Mouse (Mus musculus) left cerebral cortex, adult 2 months (tissue): Measurements from ENCODE around the gene Wdr45b. TPM values are rescaled to one million over a fixed set of nuclear protein-coding genes. Genes with fewer than 3 reads are reported as not detected.
"Not testable (repeated sequence)": the region's sequence is repeated elsewhere in the genome, so short reads cannot be mapped to it uniquely, and the experiment has no call there.

Experiments
- DNase-seq, 2 experiments: peaks; one replicate each; pipeline ENCODE4 v3.0.0; 2021 to 2022; ENCODE audit warnings: low spot score in 2 of 2, mixed read lengths in 1 of 2; ENCODE audit errors: extremely low spot score in 1 of 2
- H3K27ac ChIP-seq: fragments of 200-600 bp; 2 replicates; pipeline ENCODE4 v1.8.1; 2022
- H3K4me3 ChIP-seq: fragments of 200-600 bp; 2 replicates; pipeline ENCODE4 v1.8.1; 2022
- CTCF ChIP-seq: fragments of 200-600 bp; IDR thresholded peaks from 2 replicates; pipeline ENCODE4 v1.8.1; 2022; ENCODE audit warnings: antibody characterized with exemption, mild to moderate bottlenecking, moderate library complexity
- intact Hi-C: fragments of 180-260 bp; cut with DNase I; formaldehyde crosslinking; loops from one replicate; pipeline ENCODE4 v1.15.1; 2025
- microRNA-seq, 2 experiments: library from miRNA; unstranded; fragments of <30 nt; microRNA quantifications; one replicate each; pipeline ENCODE4 v1.2.0; 2021
- total RNA-seq, 2 experiments: library from RNA; stranded (reverse); gene quantifications; 2 replicates each; pipeline ENCODE4 v1.2.3; 2021

Gene Wdr45b
- total RNA-seq, 2 experiments from 2014 or later: 62.1 to 70.9 TPM

DNA sequence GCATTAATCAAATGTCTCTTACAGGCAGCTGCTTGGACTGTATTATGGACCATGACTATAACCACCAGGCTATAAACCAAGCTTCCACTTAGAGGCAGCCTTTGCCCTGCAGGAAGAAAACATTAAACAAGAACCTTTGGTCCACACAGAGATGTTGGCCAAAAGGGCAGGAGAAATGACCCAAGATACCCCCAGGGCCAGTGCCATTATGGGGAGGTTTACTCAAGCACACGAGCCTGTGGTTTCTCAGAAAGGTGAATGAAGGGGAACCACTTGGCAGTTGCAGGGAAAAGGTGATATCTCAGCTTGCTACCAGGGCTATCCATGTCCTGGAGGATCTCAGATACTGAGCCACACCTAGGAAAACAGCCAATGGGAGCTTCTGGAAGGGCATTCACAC lies 28.2 kb downstream of the Wdr45b start:
- no peak for TF ChIP-seq CTCF
- intact Hi-C loops: no loop called here
- no peak overlapping the region for H3K4me3 ChIP-seq
- H3K27ac ChIP-seq: no peak overlapping the region
- DNase-seq: no peak

DNA sequence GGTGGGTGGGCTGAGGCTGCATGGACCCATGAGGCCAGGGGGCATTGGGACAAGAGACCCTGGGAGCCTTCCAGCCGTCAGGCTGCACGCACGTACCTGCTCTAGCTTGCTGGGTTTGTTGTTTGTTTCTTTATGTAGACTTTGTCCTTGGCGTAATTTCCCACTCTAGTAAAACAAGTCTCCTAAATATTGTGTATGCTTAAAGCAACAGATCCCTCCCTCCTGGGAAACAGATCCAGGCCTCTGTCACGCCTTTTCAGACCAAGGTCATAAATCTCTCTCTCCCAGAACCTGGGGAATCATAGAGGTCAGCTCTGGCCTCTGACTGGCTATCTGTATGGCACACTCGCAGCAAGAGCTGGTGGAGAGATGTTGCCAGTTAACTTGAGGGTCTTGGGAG lies 46.5 kb downstream of the Wdr45b start:
- H3K4me3 ChIP-seq, intact Hi-C loops, DNase-seq: not testable (repeated sequence)
- peak overlapping the region; percentile 84; the same call in 1 of the 2 replicates for H3K27ac ChIP-seq

DNA sequence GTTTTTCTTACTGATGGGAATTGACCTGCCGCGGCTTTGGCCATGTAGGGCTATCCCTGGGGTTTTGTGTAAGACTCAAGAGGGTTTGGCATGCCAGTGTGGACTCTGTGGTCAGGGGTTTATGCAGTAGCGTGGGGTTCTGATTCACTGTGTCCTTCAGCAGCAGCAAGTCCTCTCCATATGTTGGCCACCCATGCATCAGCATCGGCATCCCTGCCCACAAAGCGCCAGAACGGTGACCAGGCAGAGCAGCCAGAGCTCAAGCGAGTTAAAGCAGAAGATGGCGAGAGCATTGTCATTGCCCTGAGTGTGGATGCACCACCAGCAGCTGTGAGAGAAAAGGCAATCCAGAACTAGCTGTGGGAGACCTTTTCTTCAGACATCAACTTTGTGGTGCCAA lies 47.6 kb downstream of the Wdr45b start:
- intact Hi-C loops: no loop called here
- DNase-seq: peak in 1 of 2 experiments; percentile 67
- no peak for TF ChIP-seq CTCF
- Histone ChIP-seq H3K27ac (peak overlapping the region; percentile 84), H3K4me3 (no peak overlapping the region)

DNA sequence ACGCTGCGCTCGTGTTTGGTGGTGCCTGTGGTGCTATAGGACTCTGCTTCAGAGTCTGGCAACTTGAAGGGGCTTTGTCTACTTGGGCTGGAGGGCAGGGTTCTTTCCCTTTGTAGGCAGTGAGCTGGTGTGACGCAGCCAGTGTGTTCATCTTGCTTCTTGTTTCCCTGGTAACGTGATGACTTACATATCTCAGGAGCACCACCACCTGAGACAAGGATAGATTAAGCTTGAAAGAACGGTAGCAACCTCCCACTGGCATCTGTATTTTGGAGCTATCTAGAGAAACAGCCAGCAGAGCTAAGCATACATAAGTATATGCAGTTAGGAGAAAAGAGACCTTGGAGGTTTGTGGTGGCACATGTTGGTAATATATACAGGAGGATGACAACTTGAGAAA lies 48.9 kb downstream of the Wdr45b start:
- TF ChIP-seq CTCF: no peak
- intact Hi-C loops: no loop called here
- peak; percentile 33 to 43 for DNase-seq
- no peak overlapping the region for H3K4me3 ChIP-seq
- peak overlapping the region; percentile 84 for H3K27ac ChIP-seq

DNA sequence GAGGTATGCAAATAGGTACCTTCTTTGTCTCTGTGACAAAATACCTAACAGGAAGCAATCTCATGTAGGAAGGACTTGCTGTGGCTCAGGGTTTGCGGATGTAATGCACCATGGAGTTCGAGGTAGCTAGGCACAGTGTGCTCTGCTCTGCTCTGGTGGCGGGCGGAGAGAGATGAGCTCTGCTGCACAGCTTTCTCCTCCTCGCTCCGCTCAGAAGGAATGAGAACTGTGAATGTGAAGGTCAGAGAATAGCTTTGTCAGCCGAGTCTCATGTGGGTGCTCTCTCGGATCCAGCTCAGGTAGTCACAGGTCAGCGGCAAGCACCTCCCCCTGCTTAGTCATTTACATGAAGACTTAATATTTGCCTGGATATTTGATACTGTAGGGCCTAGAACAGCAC lies 54.0 kb downstream of the Wdr45b start:
- intact Hi-C loops: no loop called here
- no peak overlapping the region for H3K4me3 ChIP-seq
- no peak for DNase-seq
- TF ChIP-seq CTCF: no peak
- H3K27ac ChIP-seq: peak overlapping the region; percentile 11

DNA sequence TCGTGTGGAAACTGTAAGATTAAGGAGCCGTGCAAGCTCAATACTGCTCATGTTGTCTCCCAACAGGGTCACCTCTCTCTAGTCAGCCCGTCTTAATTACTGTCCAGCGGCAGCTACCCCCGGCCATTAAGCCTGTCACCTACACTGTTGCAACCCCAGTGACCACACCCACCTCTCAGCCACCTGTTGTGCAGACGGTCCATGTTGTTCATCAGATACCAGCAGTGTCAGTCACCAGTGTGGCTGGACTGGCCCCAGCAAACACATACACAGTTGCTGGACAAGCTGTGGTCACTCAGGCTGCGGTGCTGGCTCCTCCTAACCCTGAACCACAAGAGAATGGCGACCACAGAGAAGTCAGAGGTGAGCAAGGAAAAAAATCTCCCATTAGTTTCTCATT lies 55.8 kb downstream of the Wdr45b start:
- TF ChIP-seq CTCF: no peak
- no peak overlapping the region for H3K27ac ChIP-seq
- no peak overlapping the region for H3K4me3 ChIP-seq
- intact Hi-C loops: no loop called here
- no peak for DNase-seq

DNA sequence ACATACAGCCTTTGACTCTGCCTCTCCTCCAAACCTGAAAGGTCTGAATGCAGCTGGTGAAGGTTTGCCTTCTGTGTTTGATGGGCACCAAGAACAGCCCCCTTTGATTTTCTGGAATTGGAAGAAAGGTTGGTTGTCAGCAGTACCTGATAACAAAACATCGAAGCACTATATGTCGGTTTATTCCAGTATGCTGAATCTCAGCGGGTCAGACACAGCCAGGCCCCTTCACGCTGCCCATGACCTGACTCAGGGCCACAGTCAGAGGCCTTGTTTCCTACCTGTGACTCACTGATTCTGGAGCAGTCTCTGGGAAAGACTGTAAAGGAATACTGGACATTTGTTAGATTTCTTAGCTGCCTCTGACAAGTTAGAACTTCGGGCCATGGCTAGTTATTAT lies 59.5 kb downstream of the Wdr45b start:
- no peak overlapping the region for H3K27ac ChIP-seq
- intact Hi-C loops: no loop called here
- H3K4me3 ChIP-seq: no peak overlapping the region
- no peak for DNase-seq
- TF ChIP-seq CTCF: no peak

DNA sequence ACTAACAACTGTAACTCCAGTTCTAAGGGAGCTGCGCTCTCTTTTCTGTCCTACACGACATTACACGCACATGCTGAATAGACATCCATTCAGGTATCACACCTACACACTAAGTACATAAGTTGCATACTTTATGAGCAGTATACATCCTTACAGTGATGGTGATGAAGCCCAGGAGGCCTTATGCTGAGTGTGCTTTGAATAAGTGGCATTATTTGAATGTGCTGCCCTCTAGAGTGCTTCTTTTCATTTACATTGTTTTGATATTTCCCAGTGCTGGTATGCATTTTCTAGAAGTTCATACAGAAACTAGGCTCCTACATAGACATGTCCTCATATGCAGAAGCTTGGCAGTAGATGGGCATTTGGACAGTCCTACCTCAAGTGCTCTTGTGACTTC lies 64.4 kb downstream of the Wdr45b start:
- no peak for DNase-seq
- TF ChIP-seq CTCF: peak; percentile 47
- Histone ChIP-seq H3K4me3 (no peak overlapping the region), H3K27ac (no peak overlapping the region)
- intact Hi-C loops: no loop called here

DNA sequence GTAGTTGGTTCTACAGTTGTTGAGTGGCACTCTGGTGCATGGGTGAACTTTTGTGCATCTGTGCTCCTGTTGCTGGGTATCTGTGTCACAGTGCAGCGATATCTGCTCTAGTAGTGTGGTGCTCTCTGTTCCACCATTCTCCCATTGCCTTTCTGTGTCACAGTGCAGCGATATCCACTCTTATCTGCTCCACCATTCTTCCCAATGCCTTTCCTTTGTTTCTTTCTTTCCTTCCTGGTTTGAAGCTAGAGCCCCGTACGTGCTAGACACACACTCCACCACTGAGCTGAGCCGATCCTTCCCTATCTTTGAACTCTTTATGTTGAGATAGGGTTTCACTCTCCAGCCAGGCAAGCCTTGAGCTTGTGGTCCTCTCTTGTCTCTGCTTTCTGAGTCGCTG lies 71.3 kb downstream of the Wdr45b start:
- no peak overlapping the region for H3K4me3 ChIP-seq
- DNase-seq: no peak
- H3K27ac ChIP-seq: peak overlapping the region; percentile 15; the same call in 1 of the 2 replicates
- intact Hi-C loops: no loop called here
- no peak for TF ChIP-seq CTCF

DNA sequence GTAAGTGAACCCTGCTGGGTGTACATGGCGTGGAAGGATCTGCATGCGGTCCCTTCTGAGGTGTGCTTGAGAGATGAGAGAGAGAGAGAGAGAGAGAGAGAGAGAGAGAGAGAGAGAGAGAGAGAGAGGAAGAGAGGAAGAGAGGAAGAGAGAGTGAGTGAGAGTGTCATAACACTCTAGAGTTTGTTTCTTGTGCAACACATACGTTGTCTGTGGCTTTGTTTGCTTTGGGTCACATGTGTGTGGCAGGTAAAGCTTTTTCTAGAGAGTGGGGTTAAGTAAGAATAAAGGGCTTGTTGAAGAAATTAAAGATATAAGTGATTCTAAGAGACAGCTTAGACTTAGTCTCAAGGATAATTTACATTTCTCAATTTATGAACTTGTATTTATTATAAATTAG lies 76.2 kb downstream of the Wdr45b start:
- no peak overlapping the region for H3K4me3 ChIP-seq
- no peak for TF ChIP-seq CTCF
- intact Hi-C loops: no loop called here
- no peak for DNase-seq
- H3K27ac ChIP-seq: no peak overlapping the region

DNA sequence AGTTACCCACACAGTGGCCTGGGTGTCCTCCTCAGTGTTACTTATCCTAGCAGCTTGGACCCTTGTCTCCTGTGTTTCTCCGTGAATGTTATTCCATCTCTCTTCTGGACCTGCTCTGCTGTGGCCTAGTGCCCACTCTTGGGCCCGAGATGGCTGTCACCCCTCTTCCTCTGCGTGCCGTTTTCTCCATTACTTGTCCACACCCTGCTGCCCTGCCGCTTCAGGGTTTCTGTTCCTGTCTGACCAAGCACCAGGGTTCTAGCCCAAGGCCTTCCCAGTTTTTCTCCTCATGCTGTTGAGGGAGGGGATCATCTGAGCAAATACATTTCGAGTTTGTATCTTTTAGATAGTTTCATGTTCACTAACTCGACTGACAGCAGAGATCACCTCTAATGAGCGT lies 76.7 kb downstream of the Wdr45b start:
- no peak for TF ChIP-seq CTCF
- no peak for DNase-seq
- no peak overlapping the region for H3K4me3 ChIP-seq
- H3K27ac ChIP-seq: no peak overlapping the region
- intact Hi-C loops: no loop called here

Small RNA genes lying within 50 kb of the gene (microRNA-seq; reads per million reads assigned to microRNA genes)
- gene Mir7236: 0 to 0.24 reads per million in 2 experiments

Other genes starting within 250 kb of the Wdr45b start
- not detected for gene Tex19.2, start 235.8 kb downstream of the Wdr45b start, total RNA-seq
- not detected for gene Tex19.1, start 208.3 kb downstream of the Wdr45b start, total RNA-seq
- under 1 TPM in 1 of 2 experiments, not detected in 1; 0.21 TPM for gene Uts2r, start 194.2 kb downstream of the Wdr45b start, total RNA-seq
- gene Hexdc, start 150.0 kb downstream of the Wdr45b start, total RNA-seq: 10 to 100 TPM; 21.2 to 26.8 TPM
- gene Ogfod3, start 149.7 kb downstream of the Wdr45b start, total RNA-seq: 1 to 10 TPM; 7.2 TPM
- gene Cybc1, start 125.1 kb downstream of the Wdr45b start, total RNA-seq: 10 to 100 TPM; 22.0 to 23.3 TPM
- 10 to 100 TPM; 39.2 to 48.9 TPM for gene Narf, start 117.2 kb downstream of the Wdr45b start, total RNA-seq
- 10 to 100 TPM; 84.0 to 86.5 TPM for gene Foxk2, start 94.5 kb downstream of the Wdr45b start, total RNA-seq
- gene Rab40b, start 33.8 kb upstream of the Wdr45b start, total RNA-seq: 10 to 100 TPM; 43.5 to 53.4 TPM
- 10 to 100 TPM; 46.2 to 49.0 TPM for gene Fn3krp, start 67.0 kb upstream of the Wdr45b start, total RNA-seq
- gene Fn3k, start 80.5 kb upstream of the Wdr45b start, total RNA-seq: 10 to 100 TPM; 56.4 to 57.1 TPM
- 10 to 100 TPM; 34.7 to 37.1 TPM for gene Tbcd, start 97.5 kb upstream of the Wdr45b start, total RNA-seq
- under 1 TPM; 0.09 to 0.16 TPM for gene Zfp750, start 164.9 kb upstream of the Wdr45b start, total RNA-seq